Mouse (Mus musculus) lung, postnatal 0 days (tissue): ENCODE results near the gene Clspn. TPM values are rescaled to one million over a fixed set of nuclear protein-coding genes. Genes with fewer than 3 reads are reported as not detected.

Experiments used
- ATAC-seq: fragments of 200-750 bp; cut with Nextera tagmentation; 2 replicates; pipeline ENCODE4 v1.8.0; 2017; ENCODE audit warnings: moderate library complexity
- DNase-seq: peaks from one replicate; pipeline ENCODE4 v3.0.0-alpha.2; 2016; ENCODE audit warnings: low spot score
- H3K27ac ChIP-seq: fragments of 300-500 bp; sonication (generic); 2 replicates; pipeline ENCODE4 v1.5.1; 2014; ENCODE audit warnings: antibody characterized with exemption, mild to moderate bottlenecking, low read length, mixed read lengths
- H3K27me3 ChIP-seq: fragments of 300-500 bp; sonication (generic); replicated peaks from 2 replicates; pipeline ENCODE4 v1.6.1; 2014; ENCODE audit warnings: low read length, mixed read lengths; ENCODE audit not compliant: insufficient read depth
- H3K36me3 ChIP-seq: fragments of 300-500 bp; sonication (generic); 2 replicates; pipeline ENCODE4 v1.6.1; 2014; ENCODE audit warnings: low read length, mixed read lengths; ENCODE audit not compliant: insufficient read depth
- H3K4me1 ChIP-seq: fragments of 300-500 bp; sonication (generic); 2 replicates; pipeline ENCODE4 v1.6.1; 2014; ENCODE audit warnings: antibody characterized with exemption, low read depth, low read length, mixed read lengths; ENCODE audit not compliant: insufficient read depth
- H3K4me2 ChIP-seq: fragments of 300-500 bp; sonication (generic); replicated peaks from 2 replicates; pipeline ENCODE4 v1.6.1; 2014; ENCODE audit warnings: low read depth, mild to moderate bottlenecking, low read length, moderate library complexity, mixed read lengths
- H3K4me3 ChIP-seq: fragments of 300-500 bp; sonication (generic); 2 replicates; pipeline ENCODE4 v1.5.1; 2014; ENCODE audit warnings: low read depth, low read length
- H3K9ac ChIP-seq: fragments of 300-500 bp; sonication (generic); replicated peaks from 2 replicates; pipeline ENCODE4 v1.6.1; 2014; ENCODE audit warnings: low read depth, mild to moderate bottlenecking
- H3K9me3 ChIP-seq: fragments of 300-500 bp; sonication (generic); 2 replicates; pipeline ENCODE4 v1.6.1; 2016; ENCODE audit warnings: low read length, mixed read lengths
- CTCF ChIP-seq: IDR thresholded peaks from 2 replicates; pipeline ENCODE4 v1.5.1; 2016; ENCODE audit warnings: antibody characterized with exemption, mild to moderate bottlenecking
- EP300 ChIP-seq: IDR thresholded peaks from 2 replicates; pipeline ENCODE4 v1.6.1; 2016; ENCODE audit warnings: antibody characterized with exemption, mild to moderate bottlenecking, control low read depth
- WGBS: fragments of 180-500 bp; shearing (Covaris S2); extraction: QIAGEN DNeasy Blood & Tissue Kit; methylation state at CpG from one replicate; pipeline ENCODE4 v1.1.7; 2014; 5-methylcytosine and 5-hydroxymethylcytosine counted together
- polyA plus RNA-seq: library from polyadenylated mRNA; unstranded; fragments of >200 nt; fragmentation: Nextera tagmentation; extraction: Ambion mirVana; gene quantifications from 2 replicates; pipeline ENCODE4 v1.2.1, GENCODE M21; 2015

Gene Clspn
- polyA plus RNA-seq, 1 experiment from 2014 or later, result 3.5 TPM

DNA sequence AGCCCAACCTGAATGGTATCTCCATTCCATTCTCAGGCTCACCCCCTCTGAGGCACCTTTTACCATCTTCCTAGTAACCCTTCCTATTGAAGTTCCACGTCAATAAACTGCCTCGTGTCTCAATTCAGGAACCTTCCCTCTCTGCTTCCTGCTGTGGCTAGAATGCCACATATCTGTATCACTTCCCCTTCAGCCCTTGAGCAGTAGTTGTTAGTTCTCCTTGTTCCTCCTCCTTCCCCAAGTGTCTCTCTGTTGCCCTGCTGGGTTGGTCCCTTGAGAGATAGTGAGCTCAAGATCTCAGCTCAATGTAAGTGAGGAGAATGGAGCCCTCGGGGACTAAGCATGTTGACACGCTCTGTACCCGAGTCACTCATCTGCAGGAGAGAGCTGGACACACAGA, 19.9 kb upstream of the Clspn start:
- Histone ChIP-seq H3K27ac (no peak overlapping the region), H3K4me3 (no peak overlapping the region), H3K4me2 (no peak overlapping the region), H3K9ac (no peak overlapping the region), H3K27me3 (no peaks in the 10 kb centered on the region), H3K9me3 (no peaks in the 10 kb centered on the region), H3K4me1 (peaks cover 4% of the 10 kb centered on the region; the same call in 1 of the 2 replicates), H3K36me3 (no peaks in the 10 kb centered on the region)
- TF ChIP-seq EP300 (no peak), CTCF (no peak)
- 51% methylated on average over 5 of the region's 5 CpGs for WGBS
- DNase-seq, result peak; percentile 19
- no peak for ATAC-seq

DNA sequence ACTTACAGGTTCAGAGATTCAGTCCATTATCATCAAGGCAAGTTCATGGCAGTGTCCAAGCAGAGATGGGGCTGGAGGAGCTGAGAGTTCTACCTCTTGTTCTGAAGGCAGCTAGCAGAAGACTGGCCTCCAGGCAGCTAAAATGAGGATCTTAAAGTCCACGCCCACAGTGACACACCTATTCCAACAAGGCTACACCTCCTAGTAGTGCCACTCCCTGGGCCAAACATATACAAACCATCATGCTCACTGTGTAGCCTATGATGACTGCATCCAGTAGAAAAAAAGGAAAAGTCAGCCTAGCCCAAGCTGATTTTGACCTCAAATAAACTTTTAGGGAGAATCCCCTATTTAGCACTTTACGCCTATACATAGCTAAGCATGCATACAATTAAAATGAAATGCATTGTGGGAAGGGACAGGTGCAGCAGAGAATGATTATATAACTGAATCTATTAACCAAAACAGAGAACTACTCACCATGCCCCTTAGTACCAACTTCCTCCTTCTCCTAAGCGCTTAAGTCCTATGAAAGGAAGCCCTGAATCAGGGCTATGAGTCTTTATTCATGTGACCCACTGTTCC, 16.2 kb upstream of the Clspn start:
- H3K9ac ChIP-seq, result no peak overlapping the region
- H3K27ac ChIP-seq, result no peak overlapping the region
- H3K4me2 ChIP-seq, result no peak overlapping the region
- no peaks in the 10 kb centered on the region for H3K27me3 ChIP-seq
- WGBS, result 78% methylated on average over 3 of the region's 3 CpGs
- no peak overlapping the region for H3K4me3 ChIP-seq
- H3K4me1 ChIP-seq, result no peaks in the 10 kb centered on the region
- no peak for DNase-seq
- H3K36me3 ChIP-seq, result no peaks in the 10 kb centered on the region
- H3K9me3 ChIP-seq, result no peaks in the 10 kb centered on the region
- ATAC-seq, result no peak
- TF ChIP-seq EP300, result no peak
- no peak for TF ChIP-seq CTCF

DNA sequence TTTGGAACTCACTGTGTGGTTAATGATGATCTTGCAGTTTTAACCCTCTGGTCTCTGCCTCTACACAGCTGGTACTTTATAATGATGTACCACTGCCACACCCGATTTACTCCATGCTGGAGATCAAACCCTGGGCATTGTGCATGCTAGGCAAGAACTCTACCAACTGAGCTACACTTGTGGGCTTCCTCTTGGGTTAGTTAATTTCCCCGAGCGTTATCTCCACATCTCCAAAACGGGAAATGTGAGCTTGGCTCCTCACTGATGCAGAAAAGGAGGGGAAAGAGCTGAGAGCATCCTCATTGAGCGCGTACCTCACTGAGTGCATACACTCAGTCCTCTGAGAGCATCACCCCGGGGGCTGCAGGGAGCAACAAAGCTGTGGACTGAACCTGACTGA, 13.9 kb upstream of the Clspn start:
- Histone ChIP-seq H3K27ac (no peak overlapping the region), H3K4me3 (no peak overlapping the region), H3K9me3 (no peaks in the 10 kb centered on the region), H3K36me3 (no peaks in the 10 kb centered on the region), H3K9ac (no peak overlapping the region), H3K4me2 (no peak overlapping the region), H3K27me3 (no peaks in the 10 kb centered on the region), H3K4me1 (no peaks in the 10 kb centered on the region)
- WGBS, result 56% methylated on average over 7 of the region's 7 CpGs
- ATAC-seq (no peak), DNase-seq (no peak)
- TF ChIP-seq EP300 (no peak), CTCF (no peak)

GRCm38 (mm10) chr4:126545016-126545415, 11.7 kb upstream of the Clspn start:
- H3K27ac ChIP-seq, result no peak overlapping the region
- 68% methylated on average over 1 of the region's 1 CpGs for WGBS
- ATAC-seq (no peak), DNase-seq (no peak)
- H3K4me1 ChIP-seq, result no peaks in the 10 kb centered on the region
- H3K4me3 ChIP-seq, result no peak overlapping the region
- TF ChIP-seq EP300 (no peak), CTCF (no peak)
- H3K36me3 ChIP-seq, result no peaks in the 10 kb centered on the region
- no peaks in the 10 kb centered on the region for H3K27me3 ChIP-seq
- H3K9ac ChIP-seq, result no peak overlapping the region
- no peak overlapping the region for H3K4me2 ChIP-seq
- H3K9me3 ChIP-seq, result no peaks in the 10 kb centered on the region

DNA sequence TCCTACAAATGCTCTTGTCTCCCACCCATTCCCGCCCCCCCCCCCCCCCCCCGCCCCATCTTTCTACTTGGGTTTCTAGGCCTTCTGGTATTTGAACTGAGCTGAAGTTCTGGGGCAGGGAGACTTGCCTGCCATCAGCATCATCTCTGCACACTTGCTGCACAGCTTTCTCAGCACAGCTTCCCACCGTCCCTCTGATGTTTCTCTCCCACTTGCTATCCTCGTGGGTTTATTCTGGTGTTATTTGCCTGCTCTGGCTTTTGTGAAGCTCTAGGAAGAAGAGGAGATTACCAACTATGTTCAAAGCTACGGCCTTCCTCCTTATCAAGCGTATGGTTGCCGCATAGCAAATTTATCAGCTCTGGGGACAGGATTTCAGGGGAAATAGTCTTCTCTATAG, 11.0 kb upstream of the Clspn start:
- 73% methylated on average over 5 of the region's 7 CpGs for WGBS
- DNase-seq (no peak), ATAC-seq (no peak)
- TF ChIP-seq EP300, result no peak
- no peak for TF ChIP-seq CTCF
- no peak overlapping the region for H3K4me2 ChIP-seq
- no peak overlapping the region for H3K9ac ChIP-seq
- no peaks in the 10 kb centered on the region for H3K9me3 ChIP-seq
- H3K36me3 ChIP-seq, result no peaks in the 10 kb centered on the region
- H3K4me3 ChIP-seq, result no peak overlapping the region
- H3K27me3 ChIP-seq, result no peaks in the 10 kb centered on the region
- H3K4me1 ChIP-seq, result no peaks in the 10 kb centered on the region
- H3K27ac ChIP-seq, result no peak overlapping the region

GRCm38 (mm10) chr4:126546183-126546582, 10.6 kb upstream of the Clspn start:
- H3K4me3 ChIP-seq, result no peak overlapping the region
- ATAC-seq, result no peak
- TF ChIP-seq EP300, result no peak
- TF ChIP-seq CTCF, result no peak
- no peak overlapping the region for H3K9ac ChIP-seq
- no peak overlapping the region for H3K27ac ChIP-seq
- no peak for DNase-seq
- no peak overlapping the region for H3K4me2 ChIP-seq
- no peaks in the 10 kb centered on the region for H3K9me3 ChIP-seq
- H3K4me1 ChIP-seq, result no peaks in the 10 kb centered on the region
- 75% methylated on average over 2 of the region's 2 CpGs for WGBS
- H3K27me3 ChIP-seq, result no peaks in the 10 kb centered on the region
- H3K36me3 ChIP-seq, result no peaks in the 10 kb centered on the region

DNA sequence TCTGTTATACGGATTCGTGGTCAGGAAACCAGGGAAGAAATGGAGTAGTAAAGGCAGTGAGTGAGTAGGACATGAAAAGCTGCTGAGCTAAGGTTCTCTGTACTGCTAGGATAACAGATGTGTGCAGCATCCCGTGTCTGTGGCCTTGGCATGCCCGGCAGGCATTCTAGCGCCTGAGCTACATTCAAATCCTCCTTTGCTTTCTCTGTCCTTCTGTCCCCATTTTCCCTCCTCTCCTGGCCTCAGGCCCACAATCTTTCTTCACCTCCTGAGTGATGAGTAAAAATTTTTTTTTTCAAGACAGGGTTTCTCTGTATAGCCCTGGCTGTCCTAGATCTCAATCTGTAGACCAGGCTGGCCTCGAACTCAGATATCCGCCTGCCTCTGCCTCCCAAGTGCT, 4.6 kb upstream of the Clspn start:
- H3K27me3 ChIP-seq, result no peaks in the 10 kb centered on the region
- H3K9ac ChIP-seq, result no peak overlapping the region
- H3K9me3 ChIP-seq, result no peaks in the 10 kb centered on the region
- H3K4me2 ChIP-seq, result no peak overlapping the region
- no peaks in the 10 kb centered on the region for H3K36me3 ChIP-seq
- no peak overlapping the region for H3K27ac ChIP-seq
- TF ChIP-seq CTCF (no peak), EP300 (no peak)
- no peak for DNase-seq
- no peak for ATAC-seq
- H3K4me1 ChIP-seq, result no peaks in the 10 kb centered on the region
- no peak overlapping the region for H3K4me3 ChIP-seq
- 70% methylated on average over 7 of the region's 7 CpGs for WGBS
